Mouse (Mus musculus) liver, postnatal 0 days (tissue): ENCODE data around the gene Trp53i13. TPM values are rescaled to one million over a fixed set of nuclear protein-coding genes. Genes with fewer than 3 reads are reported as not detected.

Experiments used
- ATAC-seq: fragments of 200-750 bp; cut with Nextera tagmentation; 2 replicates; pipeline ENCODE4 v1.8.0; 2017; ENCODE audit warnings: mild to moderate bottlenecking, moderate library complexity
- DNase-seq: peaks from one replicate; pipeline ENCODE4 v3.0.0-alpha.2; 2016
- H3K27ac ChIP-seq: fragments of 300-500 bp; sonication (generic); 2 replicates; pipeline ENCODE4 v1.5.1; 2014; ENCODE audit warnings: antibody characterized with exemption, moderate library complexity, mild to moderate bottlenecking, low read depth
- H3K27me3 ChIP-seq: fragments of 300-500 bp; sonication (generic); 2 replicates; pipeline ENCODE4 v1.6.1; 2014; ENCODE audit warnings: low read length, control low read depth, mixed read lengths; ENCODE audit not compliant: insufficient read depth
- H3K36me3 ChIP-seq: fragments of 300-500 bp; sonication (generic); replicated peaks from 2 replicates; pipeline ENCODE4 v1.6.1; 2014; ENCODE audit warnings: mild to moderate bottlenecking, control low read depth, low read length, moderate library complexity, mixed read lengths; ENCODE audit not compliant: insufficient read depth
- H3K4me1 ChIP-seq: fragments of 300-500 bp; sonication (generic); 2 replicates; pipeline ENCODE4 v1.6.1; 2014; ENCODE audit warnings: antibody characterized with exemption, mild to moderate bottlenecking, control low read depth; ENCODE audit not compliant: insufficient read depth
- H3K4me2 ChIP-seq: fragments of 300-500 bp; sonication (generic); 2 replicates; pipeline ENCODE4 v1.6.1; 2014; ENCODE audit warnings: low read depth, mild to moderate bottlenecking, low read length, moderate library complexity, mixed read lengths
- H3K4me3 ChIP-seq: fragments of 300-500 bp; sonication (generic); 2 replicates; pipeline ENCODE4 v1.5.1; 2014; ENCODE audit warnings: low read depth, low read length
- H3K9ac ChIP-seq: fragments of 300-500 bp; sonication (generic); replicated peaks from 2 replicates; pipeline ENCODE4 v1.6.1; 2014; ENCODE audit warnings: mild to moderate bottlenecking, moderate library complexity
- H3K9me3 ChIP-seq: fragments of 300-500 bp; sonication (generic); 2 replicates; pipeline ENCODE4 v1.6.1; 2016; ENCODE audit warnings: mild to moderate bottlenecking, control low read depth, low read length, mixed read lengths
- CTCF ChIP-seq: sonication (generic); IDR thresholded peaks from 2 replicates; pipeline ENCODE4 v1.5.1; 2016; ENCODE audit warnings: antibody characterized with exemption, low read depth
- EP300 ChIP-seq: IDR thresholded peaks from 2 replicates; pipeline ENCODE4 v1.6.1; 2016; ENCODE audit warnings: antibody characterized with exemption, low read depth, mild to moderate bottlenecking
- WGBS: fragments of 180-500 bp; shearing (Covaris S2); extraction: QIAGEN DNeasy Blood & Tissue Kit; methylation state at CpG from one replicate; pipeline ENCODE4 v1.1.7; 2014; ENCODE audit not compliant: insufficient replicate concordance; 5-methylcytosine and 5-hydroxymethylcytosine counted together
- polyA plus RNA-seq: library from polyadenylated mRNA; unstranded; fragments of >200 nt; fragmentation: Nextera tagmentation; extraction: Ambion mirVana; gene quantifications from 2 replicates; pipeline ENCODE4 v1.2.1, GENCODE M21; 2015

Gene Trp53i13
- polyA plus RNA-seq, 1 experiment from 2014 or later = 4.8 TPM

DNA sequence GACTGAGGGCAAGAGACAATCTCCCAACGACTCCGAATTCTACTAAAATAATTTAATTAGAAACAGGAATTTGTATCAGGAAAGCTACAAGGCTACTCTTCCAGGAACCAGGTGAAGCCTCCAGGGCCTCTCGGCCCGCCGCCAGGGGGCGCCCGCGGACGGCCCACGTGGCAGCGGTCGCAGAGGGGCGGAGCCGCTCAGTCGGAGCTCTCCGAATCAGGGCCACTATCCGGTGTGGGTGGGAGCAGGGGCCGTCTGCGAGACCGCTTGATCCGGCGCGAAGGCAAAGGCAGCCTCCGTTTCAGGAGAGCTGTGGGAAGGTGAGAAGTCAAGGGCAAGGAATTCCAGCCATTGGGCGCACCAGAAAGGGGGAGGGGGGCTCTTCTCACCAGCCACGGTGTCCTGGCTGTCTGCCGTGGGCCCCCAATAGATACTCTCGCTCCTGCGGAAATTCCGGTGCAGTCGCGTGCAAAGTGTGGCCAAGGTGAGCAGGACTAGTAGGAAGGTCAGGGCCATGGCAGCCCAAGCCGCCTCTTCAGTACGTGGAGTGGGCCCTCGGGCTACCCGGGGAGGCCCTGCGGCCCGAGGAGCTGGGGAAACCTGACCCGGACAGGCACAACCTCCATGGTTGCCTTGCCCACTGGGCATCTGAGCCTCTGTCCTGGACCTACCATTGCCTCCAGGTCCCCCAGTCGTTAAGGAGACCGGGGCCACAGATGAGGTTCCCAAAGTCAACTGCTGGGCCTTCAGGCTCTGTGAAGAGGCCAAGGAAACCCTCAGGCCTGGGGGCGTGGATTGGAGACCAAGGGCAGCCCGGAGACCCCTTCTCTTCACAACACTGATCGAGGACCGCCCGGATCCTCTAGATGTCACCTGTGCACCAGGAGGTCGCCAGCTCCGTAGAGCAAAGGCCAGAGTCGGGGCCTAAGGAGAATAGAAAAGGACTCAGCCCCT is 7.4 kb downstream of the Trp53i13 start:
- no peak overlapping the region for H3K27ac ChIP-seq
- H3K9me3 ChIP-seq = no peaks in the 10 kb centered on the region
- H3K27me3 ChIP-seq = no peaks in the 10 kb centered on the region
- peaks cover 30% of the 10 kb centered on the region for H3K36me3 ChIP-seq
- peak overlapping the region; percentile 24 for H3K4me3 ChIP-seq
- 20% methylated on average over 49 of the region's 49 CpGs for WGBS
- DNase-seq (peak; percentile 89), ATAC-seq (peak; percentile 73)
- peak overlapping the region; percentile 72 for H3K4me2 ChIP-seq
- TF ChIP-seq EP300 = no peak
- TF ChIP-seq CTCF = peak; percentile 95
- H3K9ac ChIP-seq = peak overlapping the region; percentile 28; the same call in 1 of the 2 replicates
- H3K4me1 ChIP-seq = peaks cover 13% of the 10 kb centered on the region

DNA sequence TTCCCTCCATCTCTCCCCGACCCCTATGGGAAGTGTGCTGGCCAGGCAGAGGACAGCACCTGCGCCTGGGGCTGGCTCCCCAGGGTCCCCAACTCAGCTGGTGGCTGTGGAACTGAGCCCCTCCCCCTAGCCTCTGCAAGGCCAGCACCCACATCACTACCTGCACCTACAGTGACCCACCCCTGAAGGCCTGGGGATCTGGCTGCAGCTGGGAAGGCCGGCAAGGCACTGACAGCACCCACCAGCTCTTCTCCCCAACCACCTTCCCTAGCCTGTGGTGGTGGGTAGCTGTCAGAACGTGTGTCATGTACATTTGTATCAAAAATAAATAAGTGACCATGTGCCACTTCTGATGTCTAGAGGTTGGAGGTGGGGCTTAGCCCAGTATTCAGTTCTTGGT is 8.4 kb downstream of the Trp53i13 start:
- no peak overlapping the region for H3K4me3 ChIP-seq
- DNase-seq (no peak), ATAC-seq (no peak)
- peaks cover 9% of the 10 kb centered on the region for H3K4me1 ChIP-seq
- H3K9ac ChIP-seq = no peak overlapping the region
- H3K9me3 ChIP-seq = no peaks in the 10 kb centered on the region
- TF ChIP-seq CTCF (no peak), EP300 (no peak)
- H3K27me3 ChIP-seq = no peaks in the 10 kb centered on the region
- no peak overlapping the region for H3K27ac ChIP-seq
- peaks cover 37% of the 10 kb centered on the region for H3K36me3 ChIP-seq
- 67% methylated on average over 4 of the region's 4 CpGs for WGBS
- H3K4me2 ChIP-seq = no peak overlapping the region

DNA sequence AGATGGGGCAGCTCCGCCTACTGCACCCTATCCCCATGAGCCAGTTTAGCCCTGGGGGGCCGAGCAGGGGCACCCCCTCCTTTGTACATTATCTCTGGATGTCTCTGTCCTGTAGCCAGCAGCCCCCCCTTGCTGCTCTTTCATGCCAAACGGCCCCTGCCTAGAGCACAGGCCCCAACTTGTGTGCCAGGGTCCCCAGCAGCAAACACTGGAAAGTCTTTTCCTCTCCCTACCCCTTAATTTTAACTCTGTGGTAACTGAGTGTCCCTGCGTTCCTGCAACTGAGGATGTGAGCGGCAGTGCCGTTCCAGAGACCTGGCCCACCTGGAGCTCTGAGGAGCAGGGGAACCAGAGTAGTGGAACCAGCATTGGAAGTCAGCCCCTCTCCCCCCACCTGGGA is 8.8 kb downstream of the Trp53i13 start:
- Histone ChIP-seq H3K36me3 (peaks cover 40% of the 10 kb centered on the region), H3K27ac (no peak overlapping the region), H3K4me3 (no peak overlapping the region), H3K4me1 (peaks cover 5% of the 10 kb centered on the region), H3K27me3 (no peaks in the 10 kb centered on the region), H3K9me3 (no peaks in the 10 kb centered on the region), H3K4me2 (no peak overlapping the region), H3K9ac (no peak overlapping the region)
- ATAC-seq (no peak), DNase-seq (no peak)
- TF ChIP-seq CTCF = no peak
- no peak for TF ChIP-seq EP300
- 75% methylated on average over 6 of the region's 6 CpGs for WGBS

DNA sequence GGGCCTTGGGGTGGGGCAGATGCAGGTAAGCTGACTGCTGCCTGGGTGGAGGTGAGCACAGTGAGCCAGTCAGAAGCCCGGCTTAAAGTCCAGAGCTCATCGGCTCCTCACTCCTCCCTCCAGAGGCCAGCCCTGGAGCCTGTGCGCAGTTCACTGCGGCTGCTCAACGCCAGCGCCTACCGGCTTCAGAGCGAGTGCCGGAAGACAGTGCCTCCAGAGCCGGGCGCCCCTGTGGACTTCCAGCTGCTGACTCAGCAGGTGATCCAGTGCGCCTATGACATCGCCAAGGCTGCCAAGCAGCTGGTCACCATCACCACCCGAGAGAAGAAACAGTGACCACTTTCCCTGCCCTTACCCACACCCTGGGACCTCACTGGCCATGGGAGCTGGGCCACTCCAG is 9.5 kb downstream of the Trp53i13 start:
- Histone ChIP-seq H3K9ac (no peak overlapping the region), H3K36me3 (peaks cover 40% of the 10 kb centered on the region), H3K4me1 (peaks cover 5% of the 10 kb centered on the region), H3K27ac (no peak overlapping the region), H3K9me3 (no peaks in the 10 kb centered on the region), H3K4me2 (no peak overlapping the region), H3K27me3 (no peaks in the 10 kb centered on the region), H3K4me3 (no peak overlapping the region)
- TF ChIP-seq EP300 (no peak), CTCF (no peak)
- no peak for ATAC-seq
- DNase-seq = peak; percentile 15
- 77% methylated on average over 14 of the region's 14 CpGs for WGBS

DNA sequence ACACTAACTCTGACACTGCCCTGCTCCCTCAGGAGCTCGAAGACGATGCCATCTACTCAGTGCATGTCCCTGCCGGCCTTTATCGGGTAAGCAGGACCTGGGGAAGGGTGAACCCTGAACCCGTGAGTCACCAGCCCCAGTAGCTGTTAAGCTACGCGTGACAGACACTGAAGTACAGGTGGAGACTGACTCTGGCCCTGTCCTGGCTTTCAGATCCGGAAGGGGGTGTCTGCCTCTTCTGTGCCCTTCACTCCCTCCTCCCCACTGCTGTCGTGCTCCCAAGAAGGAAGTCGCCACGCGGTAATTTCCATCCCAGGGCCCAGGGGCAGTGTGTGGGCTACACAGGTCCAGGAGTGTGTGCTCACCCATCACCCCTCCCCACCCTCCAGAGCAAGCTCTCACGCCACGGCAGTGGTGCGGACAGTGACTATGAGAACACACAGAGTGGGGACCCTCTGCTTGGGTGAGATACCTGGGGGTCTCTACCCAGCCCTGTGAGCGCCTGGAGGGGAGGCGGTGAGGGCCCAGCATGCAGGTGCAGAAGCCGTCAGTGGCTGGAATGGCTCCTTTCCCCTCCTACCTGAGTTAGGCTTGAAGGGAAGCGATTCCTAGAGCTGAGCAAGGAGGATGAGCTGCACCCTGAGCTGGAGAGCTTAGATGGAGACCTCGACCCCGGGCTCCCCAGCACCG is 10.3 kb downstream of the Trp53i13 start:
- H3K9me3 ChIP-seq = no peaks in the 10 kb centered on the region
- no peaks in the 10 kb centered on the region for H3K27me3 ChIP-seq
- TF ChIP-seq CTCF (no peak), EP300 (no peak)
- no peak overlapping the region for H3K4me3 ChIP-seq
- H3K4me2 ChIP-seq = no peak overlapping the region
- peaks cover 46% of the 10 kb centered on the region for H3K36me3 ChIP-seq
- H3K4me1 ChIP-seq = peaks cover 5% of the 10 kb centered on the region
- no peak for DNase-seq
- ATAC-seq = no peak
- no peak overlapping the region for H3K27ac ChIP-seq
- H3K9ac ChIP-seq = no peak overlapping the region
- 84% methylated on average over 22 of the region's 22 CpGs for WGBS

DNA sequence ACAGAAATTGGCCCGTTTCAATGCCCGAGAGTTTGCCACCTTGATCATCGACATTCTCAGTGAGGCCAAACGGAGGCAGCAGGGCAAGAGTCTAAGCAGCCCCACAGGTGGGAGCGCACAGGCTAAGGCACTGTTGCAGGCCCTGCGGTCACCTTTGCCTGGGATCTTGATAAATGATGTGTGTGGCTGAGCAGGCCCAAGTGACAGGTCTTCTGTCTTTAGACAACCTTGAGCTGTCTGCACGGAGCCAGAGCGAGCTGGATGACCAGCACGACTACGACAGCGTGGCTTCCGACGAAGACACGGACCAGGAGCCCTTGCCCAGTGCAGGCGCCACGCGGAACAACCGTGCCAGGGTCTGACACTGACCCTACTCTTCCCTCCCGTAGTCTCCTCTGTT is 11.4 kb downstream of the Trp53i13 start:
- Histone ChIP-seq H3K36me3 (peaks cover 53% of the 10 kb centered on the region), H3K27ac (no peak overlapping the region), H3K9ac (no peak overlapping the region), H3K4me2 (no peak overlapping the region), H3K4me3 (no peak overlapping the region), H3K4me1 (peaks cover 5% of the 10 kb centered on the region), H3K9me3 (no peaks in the 10 kb centered on the region), H3K27me3 (no peaks in the 10 kb centered on the region)
- no peak for DNase-seq
- ATAC-seq = no peak
- TF ChIP-seq CTCF = no peak
- TF ChIP-seq EP300 = no peak
- 93% methylated on average over 19 of the region's 19 CpGs for whole genome bisulfite sequencing
